Mouse (Mus musculus) limb, embryonic 14.5 days (tissue): ENCODE measurements at regions not wholly inside any gene's neighbourhood (a gene's known extent, or its start where the extent isn't known, plus 50 kb on each side); places are given as distances from the start of the nearest gene placed in this dataset.

Experiments
- ATAC-seq: fragments of 200-750 bp; cut with Nextera tagmentation; 2 replicates; pipeline ENCODE4 v1.8.0; 2017; ENCODE audit warnings: low read depth, moderate number of reproducible peaks, moderate TSS enrichment; ENCODE audit not compliant: low FRiP score
- DNase-seq: peaks from one replicate; pipeline ENCODE4 v3.0.0-alpha.2; 2015; ENCODE audit warnings: low spot score
- H3K27ac ChIP-seq: fragments of 300-500 bp; sonication (generic); replicated peaks from 2 replicates; pipeline ENCODE4 v1.5.1; 2014; ENCODE audit warnings: low read depth, mild to moderate bottlenecking, low read length, moderate library complexity, mixed read lengths
- H3K27me3 ChIP-seq: fragments of 300-500 bp; sonication (generic); 2 replicates; pipeline ENCODE4 v1.6.1; 2014; ENCODE audit warnings: low read length, mixed read lengths; ENCODE audit not compliant: control insufficient read depth, insufficient read depth
- H3K36me3 ChIP-seq: fragments of 300-500 bp; sonication (generic); 2 replicates; pipeline ENCODE4 v1.6.1; 2014; ENCODE audit warnings: mild to moderate bottlenecking, low read length, moderate library complexity, mixed read lengths; ENCODE audit not compliant: control insufficient read depth, insufficient read depth
- H3K4me1 ChIP-seq: fragments of 300-500 bp; sonication (generic); 2 replicates; pipeline ENCODE4 v1.6.1; 2014; ENCODE audit warnings: antibody characterized with exemption, low read length, mixed read lengths; ENCODE audit not compliant: control insufficient read depth, insufficient read depth
- H3K4me2 ChIP-seq: fragments of 300-500 bp; sonication (generic); replicated peaks from 2 replicates; pipeline ENCODE4 v1.6.1; 2014; ENCODE audit warnings: low read depth, mild to moderate bottlenecking, low read length, moderate library complexity; ENCODE audit not compliant: severe bottlenecking
- H3K4me3 ChIP-seq: fragments of 300-500 bp; sonication (generic); replicated peaks from 2 replicates; pipeline ENCODE4 v1.5.1; 2014; ENCODE audit warnings: low read length
- H3K9ac ChIP-seq: fragments of 300-500 bp; sonication (generic); 2 replicates; pipeline ENCODE4 v1.6.1; 2014; ENCODE audit warnings: mild to moderate bottlenecking, low read depth, low read length, moderate library complexity; ENCODE audit not compliant: severe bottlenecking
- H3K9me3 ChIP-seq: fragments of 300-500 bp; sonication (generic); 2 replicates; pipeline ENCODE4 v1.6.1; 2016; ENCODE audit warnings: low read length; ENCODE audit not compliant: control insufficient read depth
- POLR2A ChIP-seq: fragments of 200-500 bp; IDR thresholded peaks from 2 replicates; pipeline ENCODE4 v1.8.0; 2012; ENCODE audit warnings: inconsistent platforms, mild to moderate bottlenecking, moderate library complexity, borderline replicate concordance; ENCODE audit not compliant: insufficient read depth, insufficient read length; ENCODE audit errors: extremely low read depth
- WGBS: fragments of 180-500 bp; shearing (Covaris S2); extraction: QIAGEN DNeasy Blood & Tissue Kit; methylation state at CpG from one replicate; pipeline ENCODE4 v1.1.7; 2014; 5-methylcytosine and 5-hydroxymethylcytosine counted together

DNA sequence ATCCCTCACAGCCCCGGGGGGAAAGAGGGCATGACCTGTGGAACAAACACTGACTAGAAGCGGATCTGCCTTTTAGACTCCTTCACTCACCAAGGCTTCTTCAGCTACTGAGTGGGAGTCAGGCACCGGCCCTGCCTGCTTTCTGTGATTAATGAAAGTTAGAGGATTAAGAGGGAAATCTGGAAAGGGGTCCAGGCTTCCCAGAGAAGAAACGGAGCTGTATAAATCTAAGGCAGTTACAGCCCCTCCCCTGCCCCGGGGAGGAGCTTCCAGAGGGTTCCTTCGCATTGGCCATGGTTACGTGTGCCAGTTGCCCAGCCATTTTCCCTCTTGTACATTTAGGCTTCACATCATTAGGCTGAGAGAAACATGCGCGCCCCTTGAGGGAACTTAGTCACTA lies 113.6 kb upstream of the Prox1 start:
- H3K4me1 ChIP-seq = no peaks in the 10 kb centered on the region
- ATAC-seq = no peak

DNA sequence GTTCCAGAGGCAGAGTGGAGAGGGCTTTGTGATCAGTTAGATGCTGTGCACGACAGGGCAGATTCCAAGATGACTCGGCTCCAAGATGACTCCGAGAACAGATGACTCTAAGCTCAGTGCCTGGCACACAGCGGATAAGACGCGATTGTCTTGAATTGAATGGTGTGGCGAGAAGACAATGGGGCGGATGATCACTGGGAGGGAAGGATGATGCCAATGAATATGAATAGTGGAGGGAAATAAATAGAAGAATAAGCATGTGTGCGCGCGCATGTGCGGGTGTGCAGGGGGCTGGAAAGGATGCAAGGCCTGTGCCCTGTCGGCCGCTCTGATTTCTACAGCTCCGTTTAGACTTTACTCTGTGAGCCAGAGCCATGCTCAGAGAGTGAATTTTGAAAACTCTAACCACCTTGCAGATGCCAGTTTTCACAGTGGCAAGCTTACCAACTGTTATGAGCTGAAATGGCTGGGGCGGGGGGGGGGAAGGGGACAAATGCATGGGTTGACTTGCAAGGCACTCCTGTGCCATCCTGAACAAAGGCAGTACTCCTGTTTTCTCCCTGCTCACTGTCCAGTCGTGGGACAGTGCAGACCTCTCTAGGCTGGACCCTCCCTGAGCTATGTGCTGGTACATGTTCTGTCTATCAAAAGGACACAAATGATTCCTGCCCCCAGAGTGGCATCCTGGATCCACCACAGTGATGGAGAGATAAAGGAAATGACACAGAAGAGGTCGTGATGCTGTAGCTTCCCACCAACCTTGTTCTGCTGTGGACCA lies 109.8 kb upstream of the Prox1 start:
- DNase-seq = no peak
- Histone ChIP-seq H3K27me3 (no peaks in the 10 kb centered on the region), H3K36me3 (no peaks in the 10 kb centered on the region), H3K9ac (no peak overlapping the region), H3K27ac (no peak overlapping the region), H3K9me3 (no peaks in the 10 kb centered on the region), H3K4me3 (no peak overlapping the region), H3K4me2 (no peak overlapping the region), H3K4me1 (no peaks in the 10 kb centered on the region)
- TF ChIP-seq POLR2A = no peak
- WGBS = 90% methylated on average over 18 of the region's 18 CpGs
- no peak for ATAC-seq

More for the DNA sequence above, 113.6 kb upstream of the Prox1 start:
- 65% methylated on average over 9 of the region's 9 CpGs for WGBS
- H3K4me2 ChIP-seq = no peak overlapping the region
- H3K27ac ChIP-seq = no peak overlapping the region
- no peak for TF ChIP-seq POLR2A
- no peak overlapping the region for H3K4me3 ChIP-seq
- no peaks in the 10 kb centered on the region for H3K36me3 ChIP-seq
- no peaks in the 10 kb centered on the region for H3K9me3 ChIP-seq
- H3K27me3 ChIP-seq = no peaks in the 10 kb centered on the region
- no peak overlapping the region for H3K9ac ChIP-seq
- DNase-seq = no peak

- no peak for ATAC-seq
- no peak overlapping the region for H3K4me3 ChIP-seq
- H3K9me3 ChIP-seq = no peaks in the 10 kb centered on the region
- H3K27me3 ChIP-seq = no peaks in the 10 kb centered on the region
- no peak for TF ChIP-seq POLR2A
- 64% methylated on average over 6 of the region's 6 CpGs for WGBS
- H3K4me1 ChIP-seq = no peaks in the 10 kb centered on the region
- no peak overlapping the region for H3K27ac ChIP-seq
- H3K4me2 ChIP-seq = no peak overlapping the region
- DNase-seq = no peak
- H3K9ac ChIP-seq = no peak overlapping the region
- no peaks in the 10 kb centered on the region for H3K36me3 ChIP-seq
Observed at GRCm38 (mm10) chr1:190274911-190275310, 104.4 kb upstream of the Prox1 start.

DNA sequence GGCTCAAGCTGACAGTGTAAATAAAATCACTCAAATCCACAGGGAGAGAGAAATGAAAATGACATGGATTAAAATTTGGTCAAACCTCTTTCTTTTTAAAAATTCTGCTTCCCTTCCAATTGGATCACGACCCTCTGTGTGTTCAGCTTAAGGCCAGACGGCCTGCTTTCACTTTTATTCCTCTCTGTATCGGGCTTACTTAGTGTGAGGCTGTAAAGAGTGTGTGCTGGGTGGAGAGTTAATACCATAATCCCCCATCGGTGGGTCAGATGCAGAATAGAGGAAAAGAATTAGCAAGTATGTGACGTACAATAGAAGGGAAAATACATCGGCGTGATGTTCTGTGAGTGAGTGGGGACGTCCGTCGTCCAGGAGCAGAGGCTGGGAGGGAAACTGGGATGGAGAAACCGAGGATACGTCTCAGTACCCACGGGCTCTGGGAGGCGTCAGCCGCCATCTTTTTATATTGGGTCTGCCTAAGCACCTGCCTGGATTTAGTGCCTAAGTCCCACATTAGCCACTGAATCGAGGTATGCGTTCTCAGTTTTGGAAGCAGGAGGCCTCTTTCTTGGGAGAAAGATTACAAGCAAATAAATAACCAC lies 100.4 kb upstream of the Prox1 start:
- H3K36me3 ChIP-seq = no peaks in the 10 kb centered on the region
- WGBS = 61% methylated on average over 17 of the region's 17 CpGs

GRCm38 (mm10) chr1:190269181-190269580 lies 98.7 kb upstream of the Prox1 start:
- Histone ChIP-seq H3K27ac (no peak overlapping the region), H3K4me3 (no peak overlapping the region), H3K4me1 (no peaks in the 10 kb centered on the region), H3K9ac (no peak overlapping the region), H3K9me3 (no peaks in the 10 kb centered on the region), H3K36me3 (no peaks in the 10 kb centered on the region), H3K4me2 (no peak overlapping the region), H3K27me3 (peaks cover 3% of the 10 kb centered on the region; the same call in 1 of the 2 replicates)
- ATAC-seq (no peak), DNase-seq (no peak)
- 91% methylated on average over 7 of the region's 7 CpGs for WGBS
- no peak for TF ChIP-seq POLR2A

More for the DNA sequence above, 100.4 kb upstream of the Prox1 start:
- Histone ChIP-seq H3K9me3 (no peaks in the 10 kb centered on the region), H3K4me1 (no peaks in the 10 kb centered on the region), H3K27me3 (no peaks in the 10 kb centered on the region), H3K4me3 (no peak overlapping the region), H3K27ac (no peak overlapping the region), H3K4me2 (no peak overlapping the region), H3K9ac (no peak overlapping the region)
- DNase-seq = no peak
- TF ChIP-seq POLR2A = no peak
- ATAC-seq = no peak
